Mouse (Mus musculus) olfactory bulb, adult 2 months (tissue): Measurements from ENCODE around the gene B4galt1.

ENCODE experiments used
- CTCF ChIP-seq: fragments of 200-500 bp; IDR thresholded peaks from 2 replicates; pipeline ENCODE4 v1.5.1; 2012; ENCODE audit warnings: low read depth, mild to moderate bottlenecking, low read length, moderate library complexity; ENCODE audit not compliant: insufficient read depth
- POLR2A ChIP-seq: fragments of 200-500 bp; IDR thresholded peaks from 2 replicates; pipeline ENCODE4 v1.6.1; 2012; ENCODE audit warnings: mild to moderate bottlenecking, low read depth, low read length, moderate library complexity; ENCODE audit not compliant: insufficient read depth

DNA sequence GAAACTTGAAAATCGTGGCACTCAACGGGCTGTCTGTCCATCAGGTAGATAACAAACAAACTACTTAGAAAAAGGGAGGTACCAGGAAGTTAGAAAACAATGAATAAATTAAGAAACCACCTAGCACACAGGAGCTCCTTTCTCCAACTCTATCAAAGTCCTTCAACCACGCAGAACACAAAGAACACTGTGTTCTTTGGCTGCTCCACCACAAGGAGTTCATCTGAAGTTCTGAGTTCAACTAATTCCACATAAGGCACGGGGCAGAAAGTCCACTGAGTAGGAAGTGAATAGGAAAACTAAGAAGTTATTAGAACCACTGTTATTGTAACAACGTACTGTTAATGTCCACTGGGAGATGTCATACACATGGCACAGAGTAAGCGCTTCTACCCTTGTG lies 39.4 kb downstream of the B4galt1 start:
- TF ChIP-seq CTCF (no peak), POLR2A (no peak)
